Mouse (Mus musculus): Measurements from ENCODE around the gene Trpc2. TPM values are rescaled to one million over a fixed set of nuclear protein-coding genes. Genes with fewer than 3 reads are reported as not detected.
A peak's percentile ranks its signal among the peaks of the same experiment; 100 is the strongest.

The Trpc2 gene
- total RNA-seq, 2 experiments from 2014 or later, result 0.43 to 1.1 TPM

DNA sequence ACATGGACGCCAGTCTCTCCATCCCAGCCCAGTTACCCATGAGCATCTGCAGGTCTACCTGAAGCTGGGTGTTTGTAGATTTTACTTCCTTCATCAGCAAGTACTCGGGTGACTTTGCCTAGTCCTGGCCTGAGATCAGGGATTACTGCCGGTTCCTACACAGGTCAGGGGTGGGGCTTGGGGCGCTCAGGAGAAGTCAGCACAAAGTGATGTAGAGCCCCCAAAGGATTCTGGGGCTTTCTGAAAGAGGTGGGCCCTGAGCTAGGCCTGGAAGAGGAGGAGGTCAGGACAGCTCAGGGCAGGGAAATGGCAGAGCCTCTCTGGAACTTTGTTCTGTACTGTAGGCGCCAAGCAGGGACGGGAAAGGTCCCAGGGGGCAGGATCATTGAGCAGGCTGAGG is 19.8 kb downstream of the Trpc2 start:
- DNase-seq, result peak; percentile 32

DNA sequence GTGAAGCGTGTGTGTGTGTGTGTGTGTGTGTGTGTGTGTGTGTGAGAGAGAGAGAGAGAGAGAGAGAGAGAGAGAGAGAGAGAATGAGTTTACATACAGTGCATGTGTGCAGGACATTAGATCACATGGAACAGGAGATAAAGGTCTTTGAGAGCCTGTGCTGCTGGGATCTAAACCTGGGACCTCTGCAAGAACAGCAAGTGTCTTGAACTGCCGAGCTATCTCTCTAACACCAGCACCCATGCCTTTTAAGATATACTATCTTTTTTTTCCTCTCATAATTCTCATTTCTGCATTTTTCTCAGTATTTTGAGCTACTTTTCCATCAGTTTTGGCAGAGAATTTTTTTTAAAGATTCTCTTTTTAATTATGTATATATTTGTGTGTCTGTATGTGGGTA is 20.6 kb downstream of the Trpc2 start:
- DNase-seq, result no peak

DNA sequence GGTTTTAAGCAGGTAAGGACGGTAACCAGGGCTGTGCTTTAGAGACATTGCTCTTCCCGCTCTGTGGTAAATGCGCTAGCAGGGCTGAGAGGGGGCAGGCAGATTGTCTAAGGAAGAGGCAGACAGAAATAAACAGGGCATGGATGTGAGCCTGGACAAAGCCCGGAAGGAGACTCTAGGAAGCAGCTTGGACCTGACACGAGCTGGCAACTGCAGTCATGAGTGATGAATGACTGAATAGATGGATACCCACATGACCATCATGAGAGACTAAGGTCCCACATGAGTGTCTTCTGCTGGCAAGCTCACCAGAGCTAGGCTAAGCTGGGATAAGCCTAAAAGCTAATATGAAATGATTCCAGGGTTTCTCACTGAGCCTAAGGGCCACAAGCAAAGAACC is 21.2 kb downstream of the Trpc2 start:
- no peak for DNase-seq

DNA sequence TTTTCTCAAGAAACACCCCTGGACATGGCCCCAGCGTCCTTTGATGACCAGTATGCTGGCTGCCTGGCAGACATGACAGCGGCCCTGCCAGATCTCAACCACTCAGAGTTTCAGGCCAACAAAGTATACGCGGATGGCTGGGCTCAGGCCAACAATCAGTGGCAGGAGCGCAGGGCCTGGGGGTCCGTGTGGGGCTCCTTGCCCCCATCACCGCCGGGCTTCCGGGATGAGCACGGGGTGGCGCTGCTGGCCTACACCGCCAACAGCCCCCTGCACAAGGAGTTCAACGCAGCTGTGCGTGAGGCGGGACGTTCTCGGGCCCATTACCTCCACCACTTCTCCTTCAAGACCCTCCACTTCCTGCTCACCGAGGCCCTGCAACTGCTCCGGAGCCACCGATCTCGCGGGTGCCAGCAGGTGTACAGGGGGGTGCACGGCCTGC is 23.8 kb downstream of the Trpc2 start:
- no peak for DNase-seq

DNA sequence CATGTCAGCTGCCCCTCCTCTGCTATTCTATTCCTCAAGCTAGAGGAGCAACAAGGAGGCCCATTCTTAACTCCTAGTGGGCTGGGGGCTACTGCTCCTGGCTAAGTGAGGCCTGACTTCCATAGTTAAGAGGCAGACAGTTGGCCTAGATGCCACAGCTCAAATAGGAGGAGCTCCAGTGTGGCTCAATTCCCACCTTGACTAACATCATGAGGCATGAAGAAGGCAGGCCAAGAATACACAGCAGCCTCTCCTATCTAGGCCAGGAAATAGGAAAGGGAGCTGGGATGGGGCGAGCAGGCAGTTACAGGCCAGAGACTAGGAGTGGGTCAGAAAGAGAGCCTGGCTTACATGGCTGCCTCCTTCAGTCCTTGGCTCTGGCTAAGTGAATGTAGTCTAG is 25.3 kb downstream of the Trpc2 start:
- peak; percentile 46 for DNase-seq

DNA sequence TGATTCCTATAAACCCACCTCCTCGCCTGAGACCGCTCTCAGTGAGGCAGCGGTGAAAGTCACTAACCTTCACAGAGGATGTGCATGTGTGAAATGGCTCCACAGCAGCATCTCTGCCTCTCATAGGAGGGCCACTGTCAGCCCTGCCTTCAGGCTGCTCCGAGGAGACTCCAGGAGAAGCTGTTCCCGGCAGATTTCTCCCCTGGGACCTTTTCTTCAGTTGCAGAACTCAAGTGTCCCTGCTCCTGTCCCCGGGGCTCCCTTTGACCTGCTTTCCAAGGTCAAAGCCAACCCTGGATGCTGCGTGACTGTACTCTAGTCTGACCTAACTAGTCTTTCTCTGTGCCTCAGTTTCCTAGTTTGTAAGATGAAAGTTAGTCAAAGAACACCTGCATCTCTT is 26.3 kb downstream of the Trpc2 start, which contains the start of gene Art5:
Art5 (minus strand) TSS at position 319 of the 400 bp plus-strand sequence.
- DNase-seq, result peak; percentile 28

DNA sequence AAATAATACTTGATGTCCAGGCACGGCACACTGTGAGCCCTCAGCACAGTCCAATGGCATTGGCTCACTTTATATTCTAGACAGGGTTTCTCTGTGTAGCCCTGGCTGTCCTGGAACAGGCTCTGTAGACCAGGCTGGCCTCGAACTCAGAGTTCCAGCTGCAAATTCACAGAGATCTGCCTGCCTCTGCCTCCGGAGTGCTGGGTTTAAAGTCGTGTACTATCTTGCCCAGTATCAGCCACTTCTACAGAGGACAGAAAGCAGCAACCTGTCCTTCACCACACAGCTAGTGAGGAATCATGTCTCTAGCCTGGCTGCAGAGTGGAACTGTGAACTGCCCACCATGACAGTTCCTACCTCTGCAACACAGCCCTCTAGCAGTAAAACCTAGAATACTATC is 26.8 kb downstream of the Trpc2 start:
- no peak for DNase-seq

DNA sequence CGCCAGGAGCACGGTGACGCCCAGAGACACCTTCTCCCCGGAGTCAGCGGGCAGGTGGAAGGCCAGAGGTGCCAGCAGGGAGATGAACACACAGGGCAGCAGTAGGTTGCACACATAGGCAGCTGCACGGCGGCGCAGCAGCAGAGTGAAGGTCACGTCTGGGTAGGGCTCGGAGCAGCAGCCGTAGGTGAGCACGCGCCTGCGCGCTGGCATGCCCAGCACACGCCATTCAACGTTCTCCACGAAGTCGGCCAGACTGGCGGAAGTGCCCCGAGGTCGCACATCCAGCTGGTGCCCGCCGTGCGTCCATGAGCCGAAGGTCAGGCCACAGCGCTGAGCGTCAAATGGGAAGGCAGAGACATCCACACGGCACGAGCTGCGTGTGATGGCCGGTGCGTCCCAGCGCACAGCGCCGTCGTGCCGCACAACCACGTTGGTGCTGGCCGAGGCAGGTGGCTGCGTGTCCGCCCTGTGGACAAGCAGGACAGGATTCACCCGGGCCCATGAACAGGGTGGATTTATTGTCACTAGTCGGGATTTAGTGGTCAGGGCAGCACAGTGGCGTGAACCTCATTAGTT is 30.3 kb downstream of the Trpc2 start:
- no peak for DNase-seq

DNA sequence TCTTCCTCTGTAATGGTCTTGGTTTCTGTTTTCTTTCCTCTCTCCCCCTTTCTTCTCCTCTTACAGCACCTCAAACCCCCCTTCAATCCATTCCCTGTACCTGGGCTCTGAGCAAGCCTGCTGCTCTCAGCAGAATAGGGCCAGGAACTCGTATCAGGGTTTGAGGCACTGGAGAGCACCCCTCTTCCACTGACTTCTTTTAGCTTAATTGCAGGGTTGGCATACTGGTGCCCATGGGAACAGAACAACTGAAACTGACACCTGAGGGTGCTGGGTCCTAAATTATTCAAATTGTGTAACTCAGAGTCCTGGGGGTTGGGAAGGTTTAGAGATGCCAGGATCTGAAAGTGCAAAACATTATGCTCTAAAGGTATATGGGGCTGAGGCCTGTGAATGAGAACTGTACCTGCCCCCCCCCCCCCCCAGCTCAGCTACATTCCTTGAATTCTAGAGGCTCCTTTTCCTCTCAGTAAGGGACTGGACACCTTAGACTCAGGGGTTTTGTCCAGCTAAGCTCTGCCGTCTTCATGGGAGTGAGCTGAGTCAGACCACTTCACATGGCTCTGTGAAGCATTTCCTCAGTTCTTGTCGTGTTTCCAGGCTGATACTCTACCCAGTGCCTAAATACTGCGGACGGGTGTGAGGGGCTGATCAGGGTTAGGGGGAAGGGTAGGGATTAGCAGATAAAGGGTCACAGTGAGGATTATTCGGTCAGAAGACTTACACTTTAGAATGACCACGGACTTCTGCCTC is 33.8 kb downstream of the Trpc2 start, which contains the start of gene Chrna10:
Chrna10 (minus strand) TSS at position 250 of the 753 bp plus-strand sequence.
- DNase-seq, result no peak

DNA sequence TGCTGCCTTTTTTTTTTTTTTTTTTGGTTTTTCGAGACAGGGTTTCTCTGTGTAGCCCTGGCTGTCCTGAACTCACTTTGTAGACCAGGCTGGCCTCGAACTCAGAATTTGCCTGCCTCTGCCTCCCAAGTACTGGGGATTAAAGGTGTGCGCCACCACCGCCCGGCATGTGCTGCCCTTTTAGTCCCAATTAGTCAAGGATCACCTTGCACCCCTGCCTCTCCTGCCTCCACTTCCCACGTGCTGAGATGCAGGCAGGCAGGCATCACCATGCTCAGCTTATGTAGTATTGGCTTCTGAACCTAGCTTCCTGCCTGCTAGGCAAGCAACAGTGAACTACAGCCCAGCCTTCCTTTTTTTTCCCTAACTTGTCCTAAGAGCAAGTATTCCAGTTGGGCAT is 34.5 kb downstream of the Trpc2 start:
- no peak for DNase-seq

DNA sequence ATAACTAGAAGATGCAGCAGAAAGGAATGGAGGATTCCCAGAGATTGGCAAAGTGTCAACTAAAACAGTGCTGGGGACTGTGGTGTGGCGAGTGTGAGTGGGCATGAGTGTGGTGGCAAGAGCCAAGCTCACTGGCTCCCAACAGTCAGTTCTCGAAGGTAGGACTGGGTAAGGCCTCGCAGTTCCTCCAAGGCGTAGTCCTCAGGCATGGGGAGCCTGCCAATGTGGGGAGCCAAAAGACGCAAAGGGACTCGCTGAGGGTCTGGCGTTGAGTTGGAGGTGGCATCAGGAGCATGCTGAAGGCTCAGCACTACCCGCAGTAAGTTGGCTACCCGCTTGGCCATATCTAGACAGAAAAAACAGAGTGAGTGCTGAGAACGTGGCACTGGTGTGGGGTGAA is 37.4 kb downstream of the Trpc2 start:
- DNase-seq, result no peak

DNA sequence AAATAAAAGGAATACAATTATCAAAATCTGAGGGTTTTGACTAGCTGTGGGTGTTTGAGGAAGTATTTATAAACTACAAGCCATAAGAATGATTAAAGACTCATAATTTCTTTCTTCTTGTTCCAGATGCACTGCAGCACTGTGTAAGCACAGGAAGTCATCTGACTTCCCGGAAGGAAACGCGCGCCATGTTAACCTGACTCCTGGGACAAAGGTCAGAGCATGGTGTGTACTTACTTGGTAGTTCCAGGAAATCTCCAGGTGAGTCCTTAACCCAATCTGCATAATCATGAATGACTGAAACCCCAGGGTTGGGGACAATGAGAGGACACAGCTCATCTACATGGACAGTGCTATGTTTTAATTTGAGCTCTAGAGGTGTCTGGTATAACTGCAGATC is 49.5 kb downstream of the Trpc2 start:
- DNase-seq, result no peak

DNA sequence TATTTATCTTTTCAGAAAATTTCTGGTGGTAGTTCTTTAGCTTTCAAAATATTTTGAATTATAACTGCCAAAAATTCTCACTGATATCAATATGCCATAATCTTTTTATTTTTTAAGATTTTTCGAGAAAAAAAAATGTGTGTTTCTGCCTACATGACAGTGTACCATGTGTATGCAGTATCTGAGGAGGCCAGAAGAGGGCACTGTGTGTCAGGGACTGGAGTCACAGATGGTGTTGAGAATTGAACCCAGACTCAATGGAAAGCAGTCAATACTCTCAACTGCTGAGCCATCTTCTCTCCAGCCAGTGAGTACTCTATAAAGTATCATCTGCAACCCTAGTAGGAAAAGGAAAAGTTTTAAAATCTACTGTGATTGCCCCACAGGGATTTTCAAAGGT is 54.5 kb downstream of the Trpc2 start:
- DNase-seq, result no peak

DNA sequence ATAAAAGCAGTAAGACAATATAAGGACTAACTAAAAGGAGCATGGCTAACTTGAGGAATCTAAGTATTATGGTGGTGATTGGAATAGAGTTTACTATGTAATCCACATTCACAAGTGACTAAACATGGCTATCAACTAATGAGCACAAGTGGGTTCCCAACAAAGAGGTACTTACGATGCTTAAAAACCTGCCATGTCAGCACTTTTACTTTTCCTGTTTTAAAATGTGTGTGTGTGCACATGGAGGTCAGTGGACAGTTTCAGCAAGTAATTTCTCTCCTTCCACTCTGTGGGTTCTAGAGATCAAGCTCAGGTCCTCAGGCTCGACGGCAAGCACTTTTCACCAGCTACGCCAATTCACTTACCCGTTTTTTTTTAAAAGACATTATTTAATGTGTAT is 55.0 kb downstream of the Trpc2 start:
- no peak for DNase-seq

Other genes with a start within 250 kb of the Trpc2 start
- gene Inppl1, start 244.9 kb upstream of the Trpc2 start, total RNA-seq (2021), result 10 to 100 TPM; 79.7 to 88.0 TPM
- 1 to 10 TPM; 2.0 to 5.4 TPM for gene Folr2, start 225.9 kb upstream of the Trpc2 start, total RNA-seq (2021)
- gene Anapc15, start 219.4 kb upstream of the Trpc2 start, total RNA-seq (2021), result 10 to 100 TPM; 14.2 to 17.6 TPM
- under 1 TPM; 0.67 to 0.77 TPM for gene Folr1, start 212.3 kb upstream of the Trpc2 start, total RNA-seq (2021)
- 100 to 1,000 TPM in 1 of 2 experiments, 10 to 100 TPM in 1; 94.3 to 103 TPM for gene Lamtor1, start 177.2 kb upstream of the Trpc2 start, total RNA-seq (2021)
- gene Tomt, start 176.8 kb upstream of the Trpc2 start, total RNA-seq (2021), result not detected
- 1 to 10 TPM; 3.0 to 4.2 TPM for gene Lrrc51, start 149.2 kb upstream of the Trpc2 start, total RNA-seq (2021)
- gene Numa1, start 149.0 kb upstream of the Trpc2 start, total RNA-seq (2021), result 10 to 100 TPM; 43.8 to 46.7 TPM
- gene Il18bp, start 64.4 kb upstream of the Trpc2 start, total RNA-seq (2021), result 1 to 10 TPM; 1.9 to 2.7 TPM
- gene Rnf121, start 17.6 kb upstream of the Trpc2 start, total RNA-seq (2021), result 10 to 100 TPM; 22.4 to 24.2 TPM
- 1 to 10 TPM; 4.5 to 5.1 TPM for gene Xndc1, start 17.6 kb upstream of the Trpc2 start, total RNA-seq (2021)
- under 1 TPM in 1 of 2 experiments, not detected in 1; 0.80 TPM for gene Xntrpc, start 17.4 kb upstream of the Trpc2 start, total RNA-seq (2021)
- gene Art1, start 18.6 kb downstream of the Trpc2 start, total RNA-seq (2021), result 100 to 1,000 TPM; 383 to 418 TPM
- gene Art5, start 26.4 kb downstream of the Trpc2 start, total RNA-seq (2021), result 10 to 100 TPM; 10.2 to 10.3 TPM
- gene Chrna10, start 33.7 kb downstream of the Trpc2 start, total RNA-seq (2021), result not detected
- 10 to 100 TPM; 19.9 to 22.9 TPM for gene Nup98, start 127.1 kb downstream of the Trpc2 start, total RNA-seq (2021)
- gene Pgap2, start 127.1 kb downstream of the Trpc2 start, total RNA-seq (2021), result 10 to 100 TPM; 19.5 to 24.9 TPM
- 10 to 100 TPM; 14.6 to 15.5 TPM for gene Rhog, start 172.9 kb downstream of the Trpc2 start, total RNA-seq (2021)
- gene Stim1, start 184.7 kb downstream of the Trpc2 start, total RNA-seq (2021), result 100 to 1,000 TPM; 169 to 171 TPM